Mouse (Mus musculus): ENCODE measurements around the gene Vps51.

Vps51 gene

GRCm38 (mm10) chr19:6076564-6077393 is at the start of gene Vps51:
TSS of gene Vps51 (minus strand) at chr19:6077231.
- peak; percentile 88 for DNase-seq (ENCODE audit: low spot score)

- peak; percentile 77 for DNase-seq (ENCODE audit: low spot score)
These were observed 49.3 kb upstream of the Vps51 start for GRCm38 (mm10) chr19:6126289-6126688.

- DNase-seq (ENCODE audit: low spot score): no peak
These were observed 47.9 kb upstream of the Vps51 start for GRCm38 (mm10) chr19:6124898-6125297.

- no peak for DNase-seq (ENCODE audit: low spot score)
These were observed 46.3 kb upstream of the Vps51 start for GRCm38 (mm10) chr19:6123330-6123729.

GRCm38 (mm10) chr19:6121761-6122160 is 44.7 kb upstream of the Vps51 start:
- no peak for DNase-seq (ENCODE audit: low spot score)

DNA sequence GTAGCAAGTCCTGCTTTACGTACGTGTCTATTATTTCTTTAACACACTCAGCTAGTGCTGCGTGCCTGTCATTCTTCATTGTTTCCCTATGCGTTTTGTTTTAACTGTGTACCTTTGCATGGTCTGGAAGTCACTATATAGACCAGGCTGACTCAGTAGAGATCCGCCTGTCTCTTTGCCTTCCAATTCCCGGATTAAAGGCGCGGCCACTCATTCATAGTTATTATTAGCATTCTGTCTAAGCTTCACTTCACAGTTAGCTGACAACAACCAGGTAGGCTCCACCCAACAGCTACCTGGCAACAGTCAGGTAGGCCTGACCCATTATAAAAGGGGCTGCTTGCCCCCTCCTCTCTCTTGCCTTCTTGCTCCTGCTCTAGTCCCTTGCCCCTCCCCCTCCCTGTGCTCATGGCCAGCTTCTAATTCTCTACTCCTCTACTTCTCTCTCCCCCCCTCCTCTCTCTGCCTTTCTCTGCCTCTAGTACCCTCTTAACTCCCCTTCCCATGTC is 41.7 kb upstream of the Vps51 start:
- no peak for DNase-seq (ENCODE audit: low spot score)

DNA sequence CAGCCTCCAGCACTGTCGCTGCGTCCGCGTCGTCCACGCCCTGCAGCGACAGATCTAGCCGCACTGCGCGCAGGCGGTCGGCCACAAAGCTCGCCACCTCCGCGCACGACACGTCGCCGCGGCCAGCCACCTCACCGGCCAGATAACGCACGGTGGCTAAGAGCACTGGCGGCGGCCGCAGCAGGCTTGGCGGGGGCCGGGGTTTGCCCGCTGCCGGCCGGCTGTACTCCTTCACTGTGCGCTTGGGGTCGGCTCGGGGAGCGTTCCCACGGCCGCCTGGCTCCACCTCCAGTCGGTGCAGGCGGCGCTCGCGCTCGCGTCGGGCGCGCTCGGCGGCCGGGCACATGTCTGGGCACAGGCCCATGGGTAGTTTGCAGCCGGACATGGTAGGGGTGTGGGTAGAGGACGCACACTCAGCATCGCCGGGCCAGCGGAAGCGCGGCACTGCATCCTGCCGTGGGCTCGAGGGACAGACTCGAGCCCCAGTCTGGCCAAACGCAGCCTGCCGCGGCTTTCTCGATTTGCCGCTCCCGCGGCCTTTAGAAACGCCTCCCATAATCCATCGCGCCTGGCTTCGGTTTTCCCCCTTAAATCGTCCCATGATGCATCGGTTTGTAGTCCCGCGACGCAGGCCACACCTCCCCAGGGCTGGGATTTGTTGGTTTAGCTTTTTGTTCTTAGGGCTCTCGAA is 41.1 kb upstream of the Vps51 start, which contains the start of gene Sac3d1:
TSS of gene Sac3d1 (minus strand) at position 665 of the 691 bp plus-strand sequence.
- peak; percentile 92 for DNase-seq (ENCODE audit: low spot score)

DNA sequence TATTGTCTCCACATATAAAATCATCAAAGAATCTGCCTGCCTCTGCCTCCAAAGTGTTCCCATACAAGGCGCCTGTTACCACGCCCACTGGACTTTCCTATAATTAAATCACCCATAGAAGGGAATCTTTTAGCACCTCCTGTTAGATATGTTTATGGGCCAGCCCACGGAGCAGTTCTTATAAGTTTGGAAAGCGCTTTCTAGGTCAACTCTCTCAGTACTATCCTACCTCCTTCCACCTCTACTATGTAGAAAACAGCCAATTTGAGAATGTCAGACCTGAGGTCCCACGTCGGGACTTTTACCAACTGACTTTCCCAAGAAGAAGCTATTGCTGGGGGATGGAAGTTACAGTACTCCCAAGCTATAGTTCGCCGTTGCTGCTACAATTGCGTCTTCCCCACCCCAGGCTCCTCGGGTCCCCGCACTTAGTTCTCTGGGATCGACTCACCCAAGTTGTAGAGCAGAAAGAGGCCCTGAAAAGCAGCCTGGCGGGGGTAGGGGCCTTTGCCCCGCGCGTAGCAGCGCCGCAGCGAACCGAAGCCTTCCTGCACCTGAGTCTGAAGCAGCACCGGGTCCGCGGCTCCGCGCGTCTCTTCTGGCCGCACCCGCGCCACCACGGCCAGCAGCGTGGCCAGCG is 40.4 kb upstream of the Vps51 start:
- DNase-seq (ENCODE audit: low spot score): no peak

- no peak for DNase-seq (ENCODE audit: low spot score)
These were observed 39.3 kb upstream of the Vps51 start for GRCm38 (mm10) chr19:6116113-6116850.

GRCm38 (mm10) chr19:6113116-6113515 is 36.1 kb upstream of the Vps51 start:
- DNase-seq (ENCODE audit: low spot score): no peak

- DNase-seq (ENCODE audit: low spot score): no peak
These were observed 28.6 kb upstream of the Vps51 start, which contains the start of gene Naaladl1 for GRCm38 (mm10) chr19:6105586-6105985. TSS of gene Naaladl1 (plus strand) at chr19:6105782.

GRCm38 (mm10) chr19:6104476-6104875 is 27.4 kb upstream of the Vps51 start:
- DNase-seq (ENCODE audit: low spot score): no peak

DNA sequence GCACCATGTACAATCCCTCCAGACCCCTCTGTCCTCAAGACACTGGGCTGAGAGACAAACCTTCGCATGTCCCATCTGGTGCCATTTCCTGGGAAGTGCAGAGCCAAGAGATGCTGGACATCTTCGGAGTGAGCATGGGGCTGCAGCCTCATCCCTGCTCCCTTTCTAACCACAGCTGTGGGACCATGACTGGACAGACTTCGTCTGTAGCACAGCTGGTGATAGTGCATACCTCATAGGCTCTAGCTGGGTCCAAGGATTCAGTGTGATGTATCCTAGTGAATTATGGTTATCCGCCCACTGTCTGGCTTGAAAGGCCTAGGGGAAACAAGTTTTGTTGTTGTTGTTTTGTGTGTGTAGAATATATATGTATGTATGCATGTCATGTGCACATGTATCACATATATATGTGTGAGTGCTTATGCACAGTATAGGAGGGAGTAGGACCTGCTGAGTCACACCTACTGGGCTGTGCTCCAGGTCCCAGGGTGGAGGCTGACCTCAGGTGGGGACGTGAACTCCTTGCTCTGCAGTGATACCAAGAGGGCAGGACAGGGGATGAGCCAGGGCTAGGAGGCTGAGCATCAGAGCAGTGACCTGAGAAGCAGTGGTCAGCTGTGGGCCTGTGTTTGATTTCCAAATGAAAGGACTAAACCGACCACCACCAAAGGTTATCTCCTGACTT is 25.3 kb upstream of the Vps51 start:
- DNase-seq (ENCODE audit: low spot score): peak; percentile 49

DNA sequence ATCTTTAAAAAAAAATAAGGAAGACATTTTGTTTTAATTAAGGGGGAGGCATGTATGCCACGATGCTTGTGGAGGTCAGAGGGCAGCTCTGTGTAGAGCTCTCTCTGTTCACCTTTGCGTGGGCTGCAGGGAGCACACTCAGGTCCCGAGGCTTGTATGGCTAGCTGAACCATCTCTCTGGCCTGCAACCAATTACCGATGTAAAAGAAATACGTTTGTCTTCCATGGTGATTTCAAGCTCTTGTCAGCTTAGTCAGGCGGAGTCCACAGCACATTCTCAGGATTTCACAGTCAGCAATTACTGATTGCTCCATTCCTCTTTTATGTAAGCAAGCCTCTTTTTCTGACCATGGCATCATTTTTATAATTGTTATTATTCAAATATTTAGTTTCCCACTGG is 24.2 kb upstream of the Vps51 start:
- no peak for DNase-seq (ENCODE audit: low spot score)

DNA sequence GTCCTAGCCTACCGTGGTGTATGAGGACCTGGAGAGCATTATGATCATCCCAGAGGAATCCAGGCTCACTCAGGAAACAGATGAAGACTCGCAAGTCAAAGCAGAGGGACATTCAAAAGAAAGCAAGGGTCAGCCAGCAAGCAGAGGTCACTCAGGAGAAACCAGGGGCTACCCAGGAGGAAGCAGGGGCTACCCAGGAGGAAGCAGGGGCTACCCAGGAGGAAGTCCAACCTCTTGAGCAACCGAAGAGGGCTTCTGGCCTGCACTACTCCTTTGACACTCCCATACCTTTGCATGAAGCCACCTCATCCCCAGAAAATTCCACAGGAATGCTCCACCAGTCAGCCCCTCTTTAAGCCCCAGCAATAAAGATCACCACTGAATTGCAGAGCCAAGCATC is 20.8 kb upstream of the Vps51 start:
- DNase-seq (ENCODE audit: low spot score): no peak

DNA sequence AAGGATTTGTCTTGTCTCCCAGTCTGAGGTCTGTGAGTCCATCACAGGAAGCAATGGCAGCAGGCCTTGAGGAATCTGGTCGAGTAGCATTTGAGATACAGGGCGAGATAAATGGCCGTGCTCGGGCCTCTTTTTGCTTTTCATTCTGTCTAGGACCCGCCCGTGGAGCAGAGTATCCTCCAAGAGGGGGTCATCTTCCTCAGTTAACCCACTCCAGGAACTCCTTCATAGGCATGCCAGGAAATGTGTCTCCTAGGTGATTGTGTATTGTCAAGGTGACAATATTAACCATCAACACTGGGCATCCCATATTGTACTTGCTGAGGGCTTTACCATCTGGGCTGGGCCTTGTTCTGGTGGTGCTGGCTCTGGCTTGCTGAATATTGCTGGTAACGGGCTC is 17.1 kb upstream of the Vps51 start, which contains the start of gene AC131692.1:
TSS of gene AC131692.1 (plus strand) at position 301 of the 400 bp plus-strand sequence.
- no peak for DNase-seq (ENCODE audit: low spot score)

DNA sequence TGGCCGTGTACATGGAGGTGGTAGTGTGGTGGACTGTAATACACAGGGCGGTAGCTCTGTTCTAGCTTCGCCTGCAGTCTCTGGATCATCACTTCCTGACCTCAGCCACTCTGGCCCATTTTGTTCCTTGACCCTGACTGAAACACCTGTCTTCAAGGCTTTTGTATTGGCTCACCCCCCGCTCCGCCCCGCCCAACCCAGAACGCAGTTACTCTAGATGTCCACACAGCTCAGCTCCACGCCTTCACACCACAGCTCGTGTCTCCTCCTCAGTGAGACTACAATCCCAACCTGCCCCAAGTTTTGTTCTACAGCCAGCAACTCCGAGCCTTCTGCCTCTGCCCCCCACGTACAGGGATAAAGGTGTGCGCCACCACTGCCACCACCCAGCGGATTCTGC is 11.8 kb upstream of the Vps51 start:
- no peak for DNase-seq (ENCODE audit: low spot score)

GRCm38 (mm10) chr19:6085417-6085879 is 8.4 kb upstream of the Vps51 start:
- peak; percentile 82 for DNase-seq (ENCODE audit: low spot score)

- DNase-seq (ENCODE audit: low spot score): peak; percentile 98
These were observed 7.6 kb upstream of the Vps51 start, which contains the start of the genes Zfpl1 and Cdca5 for GRCm38 (mm10) chr19:6084478-6085248. TSS of gene Zfpl1 (minus strand) at chr19:6084956. TSS of gene Cdca5 (plus strand) at chr19:6084983.

DNA sequence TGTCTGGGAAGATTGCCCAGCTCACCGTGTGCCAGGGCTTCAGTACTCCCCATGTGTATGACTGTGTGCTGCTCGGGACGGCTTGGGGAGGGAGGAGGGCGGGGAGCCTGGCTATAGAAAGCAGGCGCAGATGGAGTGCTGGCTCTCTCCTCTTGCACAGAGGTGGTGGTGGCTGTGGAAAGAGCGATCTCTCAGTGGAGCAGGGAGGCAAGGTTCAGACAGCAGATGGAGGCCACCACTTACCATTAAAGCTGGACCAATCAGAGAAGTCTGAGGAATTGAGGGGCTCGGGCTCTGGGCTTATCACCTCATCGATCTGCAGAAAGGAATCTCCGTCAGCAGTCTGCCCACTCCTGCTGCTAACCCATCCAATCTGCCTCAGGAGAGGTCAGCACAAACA is 5.1 kb upstream of the Vps51 start, which contains the start of gene Gm28374:
TSS of gene Gm28374 (minus strand) at position 101 of the 400 bp plus-strand sequence.
- no peak for DNase-seq (ENCODE audit: low spot score)

Data from c-Kit-positive CD71-positive TER-119-positive erythroid progenitor cells, embryonic 14.5 days (primary cell).